Mouse (Mus musculus): ENCODE results near the gene Vmn1r85.
"Not testable (repeated sequence)": the region's sequence is repeated elsewhere in the genome, so short reads cannot be mapped to it uniquely, and the experiment has no call there.

Gene Vmn1r85

DNA sequence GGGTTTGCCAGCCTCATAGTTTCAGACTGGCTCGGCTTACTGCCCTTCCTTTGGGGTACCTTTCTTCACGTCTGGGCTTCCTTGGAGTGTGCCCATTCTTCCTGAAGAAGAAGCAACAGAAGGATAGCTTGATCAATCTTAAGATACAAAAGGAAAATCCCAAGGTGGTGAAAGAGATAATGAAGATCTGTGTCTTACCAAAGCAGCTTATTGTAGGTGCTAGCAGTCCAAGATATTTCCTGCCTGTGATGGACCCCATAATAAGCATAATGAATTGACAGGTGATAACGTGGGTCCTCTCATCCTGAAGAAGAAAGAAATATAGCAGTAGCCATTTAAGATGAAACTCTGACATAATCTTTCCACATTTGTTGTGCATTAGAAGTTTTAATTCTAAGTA, at the start of gene Vmn1r85:
Gene Vmn1r85 (minus strand): TSS at position 101 of the 400 bp plus-strand sequence.
- no peak for DNase-seq

DNA sequence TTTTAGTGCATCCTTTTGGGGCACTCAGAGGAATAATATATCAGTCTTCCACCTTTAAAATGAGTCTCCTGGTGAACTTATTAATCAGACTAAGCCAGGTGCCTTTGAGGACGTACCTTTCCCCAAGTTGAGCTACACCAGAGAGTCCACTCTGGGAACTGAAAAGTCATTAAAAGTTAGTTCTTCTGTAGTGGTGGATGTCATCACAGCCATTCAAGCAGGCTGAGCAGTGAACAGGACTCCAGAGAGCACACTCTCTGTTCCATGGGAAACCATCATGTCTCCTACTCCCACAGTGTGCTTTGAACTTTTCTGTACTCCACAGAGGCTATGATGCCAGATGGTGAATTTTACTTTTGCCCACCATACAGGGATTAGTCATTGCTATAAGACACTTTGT, 45.1 kb upstream of the Vmn1r85 start, which contains the start of gene Vmn1r87:
Gene Vmn1r87 (minus strand): TSS at position 101 of the 400 bp plus-strand sequence.
- no peak for DNase-seq

DNA sequence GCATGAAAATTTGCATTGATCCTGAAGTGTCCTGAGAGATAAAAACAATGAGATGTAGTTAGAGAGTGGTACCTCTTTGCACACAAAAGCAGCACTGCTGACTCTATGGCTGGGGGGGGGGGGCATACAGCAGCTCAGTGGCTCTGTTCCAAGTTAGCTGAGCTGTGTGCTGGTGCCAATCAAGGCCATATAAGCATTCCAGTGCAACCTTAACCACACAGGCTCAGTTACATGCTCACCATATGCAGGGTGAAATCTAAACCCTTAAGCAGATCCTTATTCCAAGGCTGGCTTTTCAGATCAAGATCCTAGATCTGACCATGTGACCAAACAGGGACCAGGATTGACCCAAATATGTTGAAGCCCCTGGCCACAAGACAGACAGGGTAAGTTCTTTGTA, 42.4 kb upstream of the Vmn1r85 start:
- no peak for DNase-seq

DNA sequence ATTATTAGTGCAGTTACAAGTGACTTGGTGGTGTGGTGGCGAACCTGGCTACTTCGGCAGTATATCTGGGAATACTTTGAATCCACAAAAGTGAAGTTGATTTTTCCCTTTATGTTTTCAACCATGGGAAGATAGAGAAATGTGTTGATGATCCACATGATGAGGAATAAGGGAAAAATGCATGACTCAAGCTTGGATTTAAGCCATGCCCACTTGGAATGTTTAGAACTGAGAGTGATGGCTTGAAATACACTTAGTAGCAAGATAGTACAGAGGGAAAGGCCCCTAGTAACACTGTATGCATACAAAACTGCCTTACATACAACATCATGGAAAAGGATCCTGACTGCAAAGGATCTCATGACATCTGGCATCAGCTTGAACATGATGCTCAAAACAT, 36.9 kb upstream of the Vmn1r85 start:
- no peak for DNase-seq

DNA sequence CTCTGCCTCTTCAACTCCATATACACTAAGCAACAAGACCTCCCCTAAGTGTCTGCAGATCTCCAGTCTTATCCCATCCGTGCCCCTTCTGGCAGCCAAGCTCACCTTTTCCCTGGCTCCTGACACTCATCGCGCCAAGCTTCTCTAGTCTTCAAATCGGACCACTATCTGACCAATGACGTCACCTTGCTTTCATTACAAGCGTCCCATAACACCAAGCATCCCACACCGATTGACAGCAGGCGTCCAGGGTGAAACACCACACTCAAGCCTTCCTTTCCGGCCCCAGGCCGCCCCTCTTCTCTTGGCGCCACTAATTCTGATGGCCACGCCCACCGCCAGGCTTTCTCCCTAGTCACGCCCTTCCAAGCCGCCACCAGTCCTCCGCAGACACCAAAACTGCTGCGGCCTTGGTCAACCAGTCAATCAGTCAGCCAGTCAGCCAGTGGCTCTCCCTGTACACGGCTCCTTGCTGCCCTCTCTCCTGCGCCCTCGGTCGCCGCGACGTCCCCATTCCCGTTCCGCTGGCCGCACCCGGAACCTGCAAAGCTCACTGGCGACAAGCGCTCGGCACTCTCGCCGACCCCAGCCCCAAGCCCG, 28.7 kb upstream of the Vmn1r85 start:
- not testable (repeated sequence) for DNase-seq

DNA sequence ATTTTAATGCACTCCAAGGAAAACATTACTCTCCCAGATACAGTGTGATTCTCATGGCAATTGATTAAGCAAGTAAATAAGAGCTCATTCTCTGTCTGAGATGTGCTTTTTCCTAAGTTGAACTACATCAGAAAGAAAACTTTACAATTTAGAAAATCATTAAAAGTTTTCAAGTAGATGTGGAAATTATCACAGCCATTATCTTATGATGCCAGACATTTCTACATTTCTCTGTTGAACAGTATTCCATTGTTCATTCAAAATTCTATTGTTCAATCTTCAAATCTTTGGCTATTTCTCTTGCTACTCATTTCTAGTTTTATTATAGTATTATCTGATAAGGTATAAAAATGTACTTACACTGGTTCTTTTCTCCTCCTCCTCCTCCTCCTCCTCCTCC, 24.8 kb upstream of the Vmn1r85 start, which contains the start of gene Vmn1r86:
Gene Vmn1r86 (minus strand): TSS at position 101 of the 400 bp plus-strand sequence.
- no peak for DNase-seq

DNA sequence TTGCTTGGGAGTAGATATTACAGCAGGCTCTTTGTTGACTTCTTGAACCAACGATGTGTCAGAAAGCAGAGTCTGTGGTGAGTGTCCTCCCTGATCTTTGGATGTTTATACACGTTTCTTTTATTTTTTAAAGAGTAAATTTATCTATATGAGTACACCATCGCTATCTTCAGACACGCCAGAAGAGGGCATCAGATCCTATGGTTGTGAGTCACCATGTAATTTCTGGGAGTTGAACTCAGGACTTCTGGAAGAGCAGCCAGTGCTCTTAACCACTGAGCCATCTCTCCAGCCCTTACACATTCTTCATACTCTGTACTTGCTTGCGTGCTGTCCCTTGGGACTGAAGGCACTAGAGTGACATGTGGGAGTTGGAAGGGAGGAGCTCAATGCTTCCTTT, 22.7 kb downstream of the Vmn1r85 start:
- no peak for DNase-seq

DNA sequence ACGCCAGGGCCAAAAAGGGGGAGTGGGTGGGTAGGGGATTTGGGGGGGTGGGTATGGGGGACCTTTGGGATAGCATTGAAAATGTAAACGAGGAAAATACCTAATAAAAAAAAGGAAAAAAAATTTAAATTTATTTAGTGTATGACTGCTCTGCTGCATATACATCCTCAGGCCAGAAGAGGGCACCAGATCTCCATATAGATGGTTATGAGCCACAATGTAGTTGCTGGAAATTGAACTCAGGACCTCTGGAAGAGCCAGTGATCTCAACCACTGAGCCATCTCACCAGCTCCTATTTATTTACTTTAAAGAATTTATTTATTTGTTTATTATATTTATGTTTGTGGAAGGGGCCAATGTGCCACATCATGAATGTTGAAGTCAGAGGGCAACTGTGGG, 31.6 kb downstream of the Vmn1r85 start:
- DNase-seq, result not testable (repeated sequence)

DNA sequence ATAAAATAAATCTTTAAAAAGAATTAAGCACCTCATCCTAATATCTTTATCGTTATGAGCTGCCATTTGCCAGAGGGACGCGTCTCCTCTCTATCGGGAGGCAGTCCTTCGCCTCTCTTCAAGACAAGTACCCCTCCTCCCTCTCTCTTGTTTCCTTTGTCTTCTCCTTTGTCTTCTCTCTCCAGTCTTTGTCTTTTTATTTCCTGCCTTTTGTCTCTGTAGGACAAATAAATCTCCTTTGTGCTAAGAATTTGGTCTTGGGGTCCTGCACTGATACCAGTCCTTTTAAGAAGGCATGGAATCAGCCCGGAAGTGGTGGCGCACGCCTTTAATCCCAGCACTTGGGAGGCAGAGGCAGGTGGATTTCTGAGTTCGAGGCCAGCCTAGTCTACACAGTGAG, 35.4 kb downstream of the Vmn1r85 start:
- no peak for DNase-seq

DNA sequence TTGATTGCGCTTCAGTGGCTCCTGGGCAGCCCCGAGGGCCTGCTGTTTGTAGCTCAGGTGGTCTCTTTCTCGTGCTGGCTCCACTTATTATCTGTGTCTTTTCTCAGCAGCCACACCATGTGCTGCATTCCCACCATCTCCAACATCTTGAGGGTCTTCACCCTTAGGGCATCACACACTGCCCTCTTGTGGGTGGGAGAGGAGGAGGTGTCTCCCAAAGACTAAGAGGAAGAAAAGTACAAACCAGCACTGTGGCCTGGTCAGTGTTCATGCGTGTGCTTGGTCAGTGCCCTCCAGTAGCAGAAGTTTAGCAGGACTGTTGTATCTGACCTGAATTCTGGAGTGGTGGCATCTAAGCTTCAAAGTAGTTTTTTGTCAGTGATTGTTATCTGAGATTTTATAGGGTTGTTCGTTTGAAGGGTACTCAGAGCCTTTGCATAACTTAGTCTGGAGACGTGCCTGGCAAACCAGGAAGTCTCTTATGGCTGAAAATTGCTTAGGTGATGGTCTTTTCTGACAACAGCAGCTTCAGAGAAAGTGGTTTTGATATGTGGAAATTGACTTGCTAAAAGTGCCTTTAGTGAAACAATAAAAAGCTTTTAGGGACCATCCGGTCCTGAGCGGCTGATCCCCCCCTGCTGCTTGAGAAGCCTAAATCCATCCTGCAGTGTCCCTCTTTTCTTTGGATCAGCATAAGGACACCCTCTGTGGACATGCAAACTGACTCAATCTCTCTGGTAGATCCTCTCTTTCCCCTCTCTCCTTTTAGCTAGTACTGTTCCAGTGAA, 37.9 kb downstream of the Vmn1r85 start:
- DNase-seq, result no peak

DNA sequence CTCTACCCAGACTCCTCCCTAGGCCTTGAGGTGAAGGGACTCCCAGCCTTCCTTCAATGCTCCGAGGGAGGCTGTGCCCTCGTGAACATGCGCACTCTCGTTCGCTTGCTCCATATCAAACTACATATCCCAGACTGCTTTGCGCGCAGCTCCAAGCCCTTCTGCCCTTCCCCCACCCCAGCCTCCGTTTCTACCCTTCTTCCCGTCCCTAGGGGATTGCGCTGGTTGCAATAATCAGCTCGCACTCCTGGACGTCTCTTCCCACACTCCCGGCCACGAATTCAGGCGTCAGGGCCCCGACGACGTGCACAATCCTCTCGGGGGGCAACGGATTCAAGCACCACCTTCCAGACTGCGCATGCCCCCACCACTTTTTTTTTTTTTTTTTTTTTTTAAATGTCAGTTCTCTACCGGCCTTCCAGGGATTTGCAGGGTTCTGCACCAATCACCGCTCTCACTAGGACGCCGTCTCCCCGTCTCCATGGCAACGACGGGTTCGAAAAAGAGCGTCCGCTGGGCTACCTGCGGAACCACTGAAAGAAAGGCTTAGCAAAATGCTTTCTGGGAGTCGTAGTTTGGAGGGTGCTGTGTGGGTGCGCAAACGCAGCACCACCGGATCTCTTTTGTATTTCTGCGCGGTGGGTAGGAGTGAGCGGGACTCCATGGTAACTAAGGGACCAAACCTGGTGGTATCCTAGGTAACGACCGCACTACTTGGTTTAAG, 40.5 kb downstream of the Vmn1r85 start, which contains the start of gene Mzf1:
Gene Mzf1 (minus strand): TSS at position 478 of the 724 bp plus-strand sequence.
- DNase-seq, result peak; percentile 97

DNA sequence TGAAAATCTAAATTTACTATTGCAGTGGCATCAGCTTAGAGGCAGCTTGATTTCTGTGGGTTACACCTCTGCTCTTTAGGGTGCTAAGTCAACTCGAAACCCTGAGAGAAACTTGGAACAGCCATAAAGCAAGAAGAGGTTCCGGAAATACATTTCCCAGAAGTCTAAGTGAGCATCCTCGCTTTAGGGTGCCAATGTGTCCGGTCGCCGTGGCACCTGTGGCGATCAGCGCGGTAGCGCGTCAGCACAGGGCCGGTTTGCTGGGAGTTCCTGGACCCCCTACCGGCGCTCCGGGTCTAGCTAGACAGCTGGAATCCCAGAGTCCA, 41.0 kb downstream of the Vmn1r85 start:
- no peak for DNase-seq

DNA sequence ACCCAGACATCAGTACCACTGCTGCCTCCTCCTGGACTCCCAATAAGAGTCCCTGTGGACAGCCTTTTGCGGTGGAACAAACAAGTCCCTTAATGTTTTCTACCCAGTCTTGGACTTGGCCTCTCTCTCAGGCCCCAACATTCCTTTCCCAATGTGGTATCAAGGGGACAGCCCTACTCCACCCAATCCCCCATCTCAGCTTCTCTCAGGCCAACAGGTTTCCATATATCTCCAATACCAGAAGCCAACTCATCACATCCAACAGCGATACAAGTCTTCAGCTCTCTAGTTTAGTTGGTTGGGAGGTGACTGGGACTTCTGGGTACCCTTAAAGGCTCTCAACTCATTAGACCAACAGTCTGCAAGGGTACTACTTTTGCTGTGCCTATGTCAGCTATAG, 41.5 kb downstream of the Vmn1r85 start:
- DNase-seq, result no peak

DNA sequence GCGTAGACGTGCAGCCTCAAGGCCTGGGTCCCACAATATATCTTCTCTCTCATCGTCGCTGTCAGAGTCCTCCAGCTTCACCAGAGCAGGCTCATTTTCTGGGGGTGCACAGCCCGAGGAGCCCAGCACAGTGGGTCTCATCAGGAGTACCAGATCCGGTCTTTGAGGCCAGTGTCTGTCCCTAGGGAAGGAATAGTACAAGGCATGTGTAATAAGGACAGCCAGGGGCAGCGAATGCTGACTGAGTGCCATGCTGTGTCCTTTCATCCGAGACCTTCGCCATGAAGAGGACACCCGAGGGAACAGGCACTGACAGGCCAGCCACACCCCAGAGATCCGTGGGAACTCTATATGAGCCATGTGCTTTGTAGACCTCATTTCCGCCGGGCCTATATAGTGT, 42.0 kb downstream of the Vmn1r85 start:
- DNase-seq, result no peak

DNA sequence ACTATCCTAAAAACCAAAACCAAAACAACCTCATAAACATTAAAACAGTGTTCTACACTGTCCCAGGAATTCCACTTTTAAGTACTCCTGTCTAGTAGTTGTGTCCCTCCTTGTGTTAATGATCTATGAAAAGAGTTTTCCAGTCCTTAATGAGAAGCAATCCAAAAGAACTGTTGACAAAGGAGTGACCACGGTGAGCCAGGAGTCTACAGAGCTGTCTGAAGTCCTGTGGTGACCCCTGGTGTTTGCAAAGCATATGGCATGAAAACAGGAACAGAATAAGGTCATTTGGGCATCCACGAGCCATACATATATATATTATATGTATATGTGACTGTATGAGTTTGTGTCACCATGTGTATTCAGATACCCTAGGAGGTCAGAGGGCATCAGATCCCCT, 48.9 kb downstream of the Vmn1r85 start:
- no peak for DNase-seq

DNA sequence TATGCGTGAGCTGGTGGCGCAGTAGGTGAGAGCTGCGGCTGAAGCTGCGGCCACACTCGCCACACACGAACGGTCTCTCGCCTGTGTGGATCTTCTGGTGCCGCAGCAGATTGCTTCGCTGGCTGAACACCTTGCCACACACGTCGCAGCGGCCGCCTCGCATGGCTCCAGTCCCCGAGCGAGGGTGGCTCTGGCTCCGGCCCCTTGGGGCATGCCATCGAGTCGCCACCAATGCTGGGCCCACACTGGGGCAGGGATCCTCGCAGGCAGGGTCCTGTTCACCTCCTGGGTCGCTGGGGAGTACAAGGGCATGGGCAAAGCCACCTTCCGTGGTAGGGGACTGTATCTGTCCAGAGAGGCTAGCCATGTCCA, 50.7 kb downstream of the Vmn1r85 start:
- no peak for DNase-seq

DNA sequence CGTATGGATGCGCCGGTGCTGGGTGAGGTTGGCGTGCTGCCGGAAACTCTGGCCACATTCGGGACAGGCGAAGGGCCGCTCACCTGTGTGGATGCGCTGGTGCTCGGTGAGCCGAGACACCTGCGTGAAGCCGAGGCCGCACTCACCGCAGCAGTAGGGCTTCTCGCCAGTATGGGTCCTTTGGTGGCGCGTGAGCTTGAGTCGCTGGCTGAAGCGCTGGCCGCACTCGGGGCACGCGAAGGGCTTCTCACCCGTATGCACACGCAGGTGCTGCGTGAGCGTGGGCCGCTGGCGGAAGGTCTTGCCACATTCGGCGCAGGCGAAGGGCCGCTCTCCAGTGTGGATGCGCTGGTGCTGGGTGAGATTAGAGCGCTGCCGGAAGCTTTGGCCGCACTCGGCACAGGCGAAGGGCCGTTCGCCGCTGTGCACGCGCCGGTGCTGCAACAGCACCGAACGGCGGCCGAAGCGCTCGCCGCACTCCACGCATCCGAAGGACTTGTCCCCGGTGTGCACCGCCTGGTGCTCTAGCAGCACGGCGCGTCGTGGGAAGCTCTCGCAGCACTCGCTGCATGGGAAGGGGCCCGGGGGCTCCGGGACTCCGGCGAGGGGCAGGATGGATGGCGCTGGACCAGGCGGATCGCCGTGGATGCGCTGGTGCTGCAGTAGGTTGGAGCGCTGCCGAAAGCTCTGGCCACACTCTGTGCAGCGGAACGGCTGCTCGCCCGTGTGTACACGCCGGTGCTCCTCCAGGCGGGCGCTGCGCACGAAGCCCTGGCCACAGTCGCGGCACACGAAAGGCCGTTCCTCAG, 51.3 kb downstream of the Vmn1r85 start:
- DNase-seq, result peak; percentile 60

DNA sequence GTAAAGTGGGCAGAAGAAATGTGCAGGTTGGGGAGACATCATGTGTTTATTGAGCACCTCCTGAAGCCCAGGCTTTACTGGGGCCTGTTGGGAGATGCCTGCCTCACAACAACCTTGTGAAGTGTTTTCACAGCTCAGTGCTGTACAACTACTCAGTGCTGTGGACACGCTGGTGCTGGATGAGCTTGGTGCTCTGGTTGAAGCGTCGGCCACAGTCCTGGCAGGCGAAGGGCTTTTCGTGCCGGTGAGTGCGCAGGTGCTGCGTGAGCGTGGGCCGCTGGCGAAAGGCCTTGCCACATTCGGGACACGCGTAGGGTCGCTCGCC, 51.9 kb downstream of the Vmn1r85 start:
- no peak for DNase-seq

DNA sequence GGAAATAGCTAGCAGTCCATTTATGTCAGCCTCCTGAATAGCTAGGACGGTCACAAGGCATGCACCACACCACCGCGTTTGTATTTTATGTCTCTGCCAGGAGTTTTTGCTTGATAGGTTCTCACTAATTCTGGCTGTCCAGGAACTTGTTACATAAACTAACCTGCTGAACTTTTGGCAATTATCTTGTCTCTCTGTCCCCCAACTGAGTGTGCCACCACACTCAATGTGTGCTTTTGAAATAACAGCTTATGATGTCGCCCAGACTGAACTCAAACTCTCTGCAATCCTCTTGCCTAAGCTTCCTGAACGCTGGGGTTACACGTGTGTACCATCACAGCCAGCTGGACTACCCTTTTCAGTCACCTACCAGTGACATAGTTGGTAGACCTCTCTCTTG, 52.5 kb downstream of the Vmn1r85 start:
- DNase-seq, result no peak

DNA sequence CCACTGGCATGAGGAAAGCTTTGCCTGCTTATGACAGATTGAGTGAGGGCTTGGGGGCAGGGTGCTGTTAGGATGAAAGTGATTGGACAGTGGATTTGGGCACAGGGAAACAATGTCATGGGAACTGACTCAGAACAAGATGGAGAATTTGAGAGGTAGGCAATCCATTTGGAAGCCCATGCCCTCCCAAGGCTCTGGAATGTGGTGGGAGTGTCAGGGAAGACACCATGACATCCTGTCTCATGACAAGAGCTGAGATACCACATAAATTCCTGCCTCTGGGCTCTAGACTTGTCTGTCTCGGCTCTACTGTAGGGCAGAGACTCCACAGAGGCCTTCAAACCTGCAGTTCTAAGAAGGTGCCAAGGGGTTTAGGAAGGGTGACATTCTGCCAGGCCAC, 53.7 kb downstream of the Vmn1r85 start:
- no peak for DNase-seq

DNA sequence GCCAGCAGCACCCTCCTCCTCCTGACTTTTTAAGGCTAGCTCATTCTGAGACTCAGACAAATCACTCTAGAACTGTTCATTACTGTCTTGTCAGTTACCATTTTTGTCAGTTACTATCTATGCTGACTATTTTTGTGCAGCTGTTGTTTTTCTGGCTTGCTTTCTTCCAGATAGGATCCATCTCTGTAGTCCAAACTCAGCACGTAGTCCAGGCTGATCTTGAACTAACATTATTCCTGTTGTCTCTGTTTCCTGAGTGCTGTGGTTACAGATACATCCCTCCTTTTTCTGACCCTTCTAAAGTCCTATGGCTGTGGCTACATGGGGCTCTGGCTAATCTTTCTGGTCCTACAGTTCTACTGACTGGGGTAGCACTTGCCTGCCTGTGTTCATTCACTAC, 55.8 kb downstream of the Vmn1r85 start:
- DNase-seq, result no peak

DNA sequence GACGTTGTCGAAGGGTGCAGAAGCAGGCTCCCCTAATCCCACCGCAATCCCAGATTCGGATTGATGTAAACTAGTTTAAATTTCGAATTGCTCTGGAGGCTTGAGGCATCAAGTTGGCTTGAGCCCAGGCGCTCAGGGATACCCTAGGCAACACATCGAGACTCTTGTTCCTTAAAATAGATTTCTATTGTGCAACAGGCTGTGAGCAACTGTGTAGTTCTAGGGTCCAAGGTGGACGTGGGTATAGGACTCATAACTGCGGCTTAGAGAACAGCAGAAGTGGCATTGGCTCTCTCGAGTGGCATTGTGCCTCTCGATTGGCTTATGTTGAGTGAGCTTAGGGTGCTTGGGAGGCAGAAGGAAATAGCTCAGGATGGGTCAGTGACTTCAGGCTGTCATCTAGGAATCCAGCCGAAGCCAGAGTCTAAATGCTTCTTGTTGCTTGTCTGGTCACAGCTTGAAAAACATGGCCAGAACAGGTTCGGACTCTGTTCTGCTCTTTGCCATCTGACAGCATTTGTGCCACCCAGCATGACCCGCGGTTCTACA, 56.3 kb downstream of the Vmn1r85 start:
- DNase-seq, result no peak

Measured in right cerebral cortex, postnatal 14 days (tissue).